Mouse (Mus musculus) C2C12 (cell line): ENCODE data around the gene Thrb.

Experiments used
- CEBPB ChIP-seq: IDR thresholded peaks from one replicate; pipeline ENCODE4 v1.6.1; 2011; ENCODE audit warnings: low read depth, mild to moderate bottlenecking, control low read depth, moderate library complexity
- CTCF ChIP-seq: IDR thresholded peaks from one replicate; pipeline ENCODE4 v1.5.1; 2011; ENCODE audit not compliant: control insufficient read depth, insufficient read depth, insufficient read length
- MYOD1 ChIP-seq: IDR thresholded peaks from one replicate; pipeline ENCODE4 v1.6.1; 2011; ENCODE audit warnings: low read depth; ENCODE audit not compliant: control insufficient read depth, insufficient read length

DNA sequence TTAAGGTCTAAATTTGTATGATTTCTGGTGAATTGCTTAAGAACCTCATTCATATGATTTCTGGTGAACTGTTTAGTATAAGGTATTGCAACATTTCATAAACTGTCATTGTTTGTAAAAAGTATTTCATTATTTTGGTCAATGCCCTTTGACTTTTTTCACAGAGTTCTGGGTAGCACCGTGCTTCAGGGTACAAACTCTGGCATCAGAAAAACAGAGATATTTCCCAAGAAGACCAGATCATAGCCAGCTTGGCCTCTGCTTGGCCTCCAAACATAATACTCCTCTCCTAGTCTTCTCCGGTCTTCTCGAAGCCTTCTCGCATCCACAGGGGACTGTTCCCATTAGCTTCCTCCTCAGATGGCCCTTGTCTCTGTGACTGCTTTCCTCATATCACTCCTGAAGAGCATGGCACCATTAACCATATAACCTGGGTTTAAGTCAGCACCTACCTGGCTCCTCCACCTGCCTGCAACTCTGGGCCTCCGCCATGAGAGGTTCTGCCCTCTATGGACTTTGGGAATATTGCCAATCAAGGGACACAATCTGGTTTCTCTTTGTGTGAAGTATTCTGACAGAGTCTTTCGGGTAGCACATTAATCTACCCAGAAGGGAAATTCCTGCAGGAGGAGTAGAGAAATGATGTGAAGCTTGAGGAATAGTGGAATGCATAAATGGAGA lies 239.8 kb downstream of the Thrb start:
- TF ChIP-seq CTCF (no peak), MYOD1 (no peak), CEBPB (no peak)
